21 mouse cellular contexts compared by ENCODE assay signal in the genomic region with DNA sequence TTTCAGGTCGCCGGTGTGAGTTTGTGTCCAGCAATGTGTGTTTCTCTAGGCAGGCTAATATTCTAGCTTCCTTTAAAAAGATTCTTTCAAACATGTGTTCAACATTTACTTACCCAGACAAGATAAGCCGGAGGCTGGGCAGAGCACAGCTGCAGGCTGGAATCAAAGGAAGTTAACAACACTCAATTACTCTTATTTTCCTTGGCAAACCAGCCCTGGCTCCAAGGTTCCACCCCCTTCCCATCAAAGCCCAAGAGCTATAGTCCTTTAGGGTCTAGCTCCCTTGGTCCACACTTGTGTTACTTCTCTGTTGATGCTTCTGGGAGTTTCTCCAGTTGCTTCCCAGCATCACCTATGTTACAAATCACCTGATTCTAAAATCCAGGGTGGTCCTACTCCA. TPM values are rescaled to one million over a fixed set of nuclear protein-coding genes. Genes with fewer than 3 reads are reported as not detected.
DNase-seq lines count a peak whose midpoint lies in the region; ATAC-seq lines count a peak whose summit lies in the region.
"Had no signal": no experiment of that assay in that cellular context is flagged by ENCODE, and none has a peak within 500 bp of the region (broad histone marks: within the 10 kb centered on the region; RNA-seq: fewer than 3 reads in every experiment).

No protein-coding gene starts in this region.

- DNase-seq in embryo, embryonic 10 days (ENCODE audit: low spot score), result peak; percentile 19
- no peak for DNase-seq in embryo, embryonic 11 days
- DNase-seq in heart, adult 8-10 months (ENCODE audit: low spot score), result no peak
- no peak for DNase-seq in lung, postnatal 14 days
- no peak for DNase-seq in adipocyte (ENCODE audit: low spot score)
- DNase-seq in ovary, postnatal 36 days (ENCODE audit: low spot score), result no peak
- DNase-seq: adrenal gland, postnatal 10 days; cerebellum, adult 11 months; cerebellum, postnatal 14 days; gastrocnemius, postnatal 36 days; liver, postnatal 0 days; thymus, postnatal 36 days had no signal

- ATAC-seq in heart, embryonic 12.5 days (ENCODE audit: insufficient number of reproducible peaks, low FRiP score), result peak; percentile 66
- ATAC-seq in lung, embryonic 15.5 days (ENCODE audit: borderline replicate concordance, extremely low read depth, low FRiP score, low TSS enrichment), result peak; percentile 86
- ATAC-seq: forebrain, embryonic 14.5 days; intestine, embryonic 15.5 days; liver, postnatal 0 days; Patski had no signal

- H3K27me3 ChIP-seq in heart, embryonic 12.5 days (replicated peaks), result no peaks in the 10 kb centered on the region; the same call in 1 of the 2 replicates
- H3K27me3 ChIP-seq in lung, embryonic 15.5 days, result no peaks in the 10 kb centered on the region
- H3K27me3 ChIP-seq: hindbrain, embryonic 15.5 days; intestine, embryonic 15.5 days; Patski had no signal

- 0 out of 2 replicates have a peak overlapping the region, but pooled peaks have one; percentile 9 for H3K4me2 ChIP-seq in heart, embryonic 12.5 days
- peak overlapping the region; percentile 39 for H3K4me2 ChIP-seq in lung, embryonic 15.5 days
- H3K4me2 ChIP-seq: hindbrain, embryonic 15.5 days; intestine, embryonic 15.5 days had no signal

- no peak overlapping the region for H3K4me3 ChIP-seq in heart, embryonic 12.5 days
- peak overlapping the region; percentile 8; the same call in 1 of the 2 replicates for H3K4me3 ChIP-seq in lung, embryonic 15.5 days
- H3K4me3 ChIP-seq: erythroblast, embryonic 14.5 days; hindbrain, embryonic 15.5 days; intestine, embryonic 15.5 days; limb, embryonic 10.5 days had no signal

- peaks cover 8% of the 10 kb centered on the region for H3K4me1 ChIP-seq in heart, embryonic 12.5 days (replicated peaks)
- H3K4me1 ChIP-seq in lung, embryonic 15.5 days, result peaks cover 32% of the 10 kb centered on the region
- H3K4me1 ChIP-seq: hindbrain, embryonic 15.5 days had no signal

- no peak overlapping the region for H3K9ac ChIP-seq in heart, embryonic 12.5 days
- H3K9ac ChIP-seq in lung, embryonic 15.5 days, result no peak overlapping the region
- H3K9ac ChIP-seq: hindbrain, embryonic 15.5 days; intestine, embryonic 15.5 days; liver, postnatal 0 days had no signal

- H3K27ac ChIP-seq in heart, embryonic 12.5 days (ENCODE audit: poor library complexity, severe bottlenecking), result peak overlapping the region; percentile 38; the same call in 1 of the 2 replicates
- H3K27ac ChIP-seq in lung, embryonic 15.5 days, result peak overlapping the region; percentile 81
- H3K27ac ChIP-seq: hindbrain, embryonic 15.5 days; intestine, embryonic 15.5 days; kidney, postnatal 0 days; limb, embryonic 10.5 days had no signal

- WGBS in heart, embryonic 12.5 days, result 43% methylated on average over 3 of the region's 3 CpGs
- WGBS in lung, embryonic 15.5 days, result 33% methylated on average over 3 of the region's 3 CpGs

- H3K9me3 ChIP-seq in heart, embryonic 12.5 days (replicated peaks), result no peaks in the 10 kb centered on the region
- H3K9me3 ChIP-seq in lung, embryonic 15.5 days, result no peaks in the 10 kb centered on the region
- H3K9me3 ChIP-seq: hindbrain, embryonic 15.5 days; intestine, embryonic 15.5 days; limb, embryonic 10.5 days had no signal

- no peaks in the 10 kb centered on the region for H3K36me3 ChIP-seq in heart, embryonic 12.5 days
- no peaks in the 10 kb centered on the region for H3K36me3 ChIP-seq in lung, embryonic 15.5 days
- H3K36me3 ChIP-seq: hindbrain, embryonic 15.5 days; intestine, embryonic 15.5 days; limb, embryonic 10.5 days had no signal

RNA-seq across cellular contexts. Expression of a gene that starts 6.7 kb away (rescaled TPM):
- polyA plus RNA-seq in heart, embryonic 12.5 days (2016; fragmentation: Nextera tagmentation; extraction: Ambion mirVana), result 6.5 and 7.5 TPM in 2 replicates
- 1 to 10 TPM; 4.7 to 6.4 (median 5.5) TPM for total RNA-seq in heart, adult 8-10 months (2022)
- polyA plus RNA-seq in lung, embryonic 15.5 days (2015; fragmentation: Nextera tagmentation; extraction: Ambion mirVana), result 15.8 and 16.8 TPM in 2 replicates
